Mouse (Mus musculus) thymus, postnatal 0 days (tissue): ENCODE results near the gene Pex16. TPM values are rescaled to one million over a fixed set of nuclear protein-coding genes. Genes with fewer than 3 reads are reported as not detected.

Source experiments
- DNase-seq: peaks from one replicate; pipeline ENCODE4 v3.0.0-alpha.2; 2015; ENCODE audit warnings: low spot score
- polyA plus RNA-seq: library from polyadenylated mRNA; unstranded; fragments of >200 nt; fragmentation: Nextera tagmentation; extraction: Ambion mirVana; gene quantifications from 2 replicates; pipeline ENCODE4 v1.2.1, GENCODE M21; 2015

The Pex16 gene
- polyA plus RNA-seq, 1 experiment from 2014 or later, result 43.9 TPM

GRCm38 (mm10) chr2:92370375-92370774 lies 4.1 kb upstream of the Pex16 start:
- DNase-seq, result no peak

GRCm38 (mm10) chr2:92370821-92371805 lies 3.4 kb upstream of the Pex16 start:
- DNase-seq, result no peak

GRCm38 (mm10) chr2:92371971-92372690 lies 2.3 kb upstream of the Pex16 start:
- DNase-seq, result no peak

- no peak for DNase-seq
These were observed 1.6 kb upstream of the Pex16 start for GRCm38 (mm10) chr2:92372767-92373436.

GRCm38 (mm10) chr2:92373437-92373813 lies 1.1 kb upstream of the Pex16 start:
- peak; percentile 38 for DNase-seq

GRCm38 (mm10) chr2:92375099-92375623 lies 685 bp downstream of the Pex16 start:
- DNase-seq, result peak; percentile 98

GRCm38 (mm10) chr2:92375788-92376187 lies 1.3 kb downstream of the Pex16 start:
- DNase-seq, result no peak

GRCm38 (mm10) chr2:92376300-92376699 lies 1.8 kb downstream of the Pex16 start:
- DNase-seq, result no peak

- no peak for DNase-seq
These were observed 2.8 kb downstream of the Pex16 start for GRCm38 (mm10) chr2:92377320-92377719.

- no peak for DNase-seq
These were observed 5.5 kb downstream of the Pex16 start for GRCm38 (mm10) chr2:92379783-92380494.

GRCm38 (mm10) chr2:92380495-92381050 lies 6.1 kb downstream of the Pex16 start:
- DNase-seq, result no peak

- no peak for DNase-seq
These were observed 6.7 kb downstream of the Pex16 start for GRCm38 (mm10) chr2:92381161-92381560.

- DNase-seq, result no peak
These were observed 7.6 kb downstream of the Pex16 start, which contains the start of gene 1700029I15Rik for GRCm38 (mm10) chr2:92381901-92382588. 1700029I15Rik (plus strand) TSS chr2:92382538.

- no peak for DNase-seq
These were observed 8.3 kb downstream of the Pex16 start for GRCm38 (mm10) chr2:92382759-92383158.

- DNase-seq, result peak; percentile 61
These were observed 9.6 kb downstream of the Pex16 start for GRCm38 (mm10) chr2:92384101-92384500.

GRCm38 (mm10) chr2:92385113-92386051 lies 10.9 kb downstream of the Pex16 start:
- DNase-seq, result no peak

- DNase-seq, result no peak
These were observed 12.5 kb downstream of the Pex16 start for GRCm38 (mm10) chr2:92386821-92387570.

- DNase-seq, result no peak
These were observed 13.2 kb downstream of the Pex16 start for GRCm38 (mm10) chr2:92387646-92388045.
